Mouse (Mus musculus) midbrain, embryonic 15.5 days (tissue): ENCODE data around the gene Plaur. TPM values are rescaled to one million over a fixed set of nuclear protein-coding genes. Genes with fewer than 3 reads are reported as not detected.

ENCODE experiments used
- ATAC-seq: fragments of 200-750 bp; cut with Nextera tagmentation; replicated peaks from 2 replicates; pipeline ENCODE4 v1.8.0; 2017; ENCODE audit warnings: moderate TSS enrichment
- H3K27ac ChIP-seq: fragments of 300-500 bp; sonication (generic); 2 replicates; pipeline ENCODE4 v1.5.1; 2015; ENCODE audit warnings: mild to moderate bottlenecking, inconsistent platforms
- H3K27me3 ChIP-seq: fragments of 300-500 bp; sonication (generic); replicated peaks from 2 replicates; pipeline ENCODE4 v1.6.1; 2015; ENCODE audit warnings: inconsistent platforms
- H3K36me3 ChIP-seq: fragments of 300-500 bp; sonication (generic); replicated peaks from 2 replicates; pipeline ENCODE4 v1.6.1; 2015; ENCODE audit warnings: inconsistent platforms
- H3K4me1 ChIP-seq: fragments of 300-500 bp; sonication (generic); 2 replicates; pipeline ENCODE4 v1.6.1; 2015; ENCODE audit warnings: inconsistent platforms
- H3K4me2 ChIP-seq: fragments of 300-500 bp; sonication (generic); 2 replicates; pipeline ENCODE4 v1.6.1; 2015; ENCODE audit warnings: inconsistent platforms, mild to moderate bottlenecking, moderate library complexity
- H3K4me3 ChIP-seq: fragments of 300-500 bp; sonication (generic); 2 replicates; pipeline ENCODE4 v1.5.1; 2015; ENCODE audit warnings: mild to moderate bottlenecking, inconsistent platforms
- H3K9ac ChIP-seq: fragments of 300-500 bp; sonication (generic); 2 replicates; pipeline ENCODE4 v1.6.1; 2015; ENCODE audit warnings: mild to moderate bottlenecking, inconsistent platforms
- H3K9me3 ChIP-seq: fragments of 300-500 bp; sonication (generic); 2 replicates; pipeline ENCODE4 v1.6.1; 2016; ENCODE audit warnings: inconsistent platforms
- WGBS: fragments of 180-500 bp; shearing (Covaris S2); methylation state at CpG from one replicate; pipeline ENCODE4 v1.1.7; 2015; ENCODE audit warnings: mixed read lengths; 5-methylcytosine and 5-hydroxymethylcytosine counted together
- polyA plus RNA-seq: library from polyadenylated mRNA; unstranded; fragments of >200 nt; fragmentation: Nextera tagmentation; extraction: Ambion mirVana; gene quantifications from 2 replicates; pipeline ENCODE4 v1.2.1, GENCODE M21; 2015

Gene Plaur
- polyA plus RNA-seq, 1 experiment from 2014 or later: 1.6 TPM

GRCm38 (mm10) chr7:24472442-24472841, 10.2 kb downstream of the Plaur start:
- Histone ChIP-seq H3K4me1 (no peaks in the 10 kb centered on the region), H3K27ac (no peak overlapping the region), H3K27me3 (no peaks in the 10 kb centered on the region), H3K36me3 (no peaks in the 10 kb centered on the region), H3K9me3 (no peaks in the 10 kb centered on the region), H3K4me2 (no peak overlapping the region), H3K9ac (no peak overlapping the region), H3K4me3 (no peak overlapping the region)
- 68% methylated on average over 6 of the region's 6 CpGs for WGBS
- ATAC-seq: peak; percentile 49; the same call in 1 of the 2 replicates

- WGBS: 73% methylated on average over 7 of the region's 7 CpGs
These were observed 10.7 kb downstream of the Plaur start for GRCm38 (mm10) chr7:24472937-24473336.

GRCm38 (mm10) chr7:24473913-24474529, 11.7 kb downstream of the Plaur start:
- 40% methylated on average over 10 of the region's 10 CpGs for WGBS
- no peaks in the 10 kb centered on the region for H3K36me3 ChIP-seq
- 0 out of 2 replicates have a peak, but pooled peaks have one; percentile 22 for ATAC-seq
- H3K9ac ChIP-seq: no peak overlapping the region
- no peak overlapping the region for H3K4me2 ChIP-seq
- H3K27ac ChIP-seq: no peak overlapping the region
- H3K9me3 ChIP-seq: no peaks in the 10 kb centered on the region
- no peak overlapping the region for H3K4me3 ChIP-seq
- no peaks in the 10 kb centered on the region for H3K4me1 ChIP-seq
- no peaks in the 10 kb centered on the region for H3K27me3 ChIP-seq

More at GRCm38 (mm10) chr7:24472937-24473336, 10.7 kb downstream of the Plaur start:
- Histone ChIP-seq H3K4me2 (no peak overlapping the region), H3K4me1 (no peaks in the 10 kb centered on the region), H3K27ac (no peak overlapping the region), H3K27me3 (no peaks in the 10 kb centered on the region), H3K9me3 (no peaks in the 10 kb centered on the region), H3K4me3 (no peak overlapping the region), H3K36me3 (no peaks in the 10 kb centered on the region), H3K9ac (no peak overlapping the region)
- 0 out of 2 replicates have a peak, but pooled peaks have one; percentile 22 for ATAC-seq

DNA sequence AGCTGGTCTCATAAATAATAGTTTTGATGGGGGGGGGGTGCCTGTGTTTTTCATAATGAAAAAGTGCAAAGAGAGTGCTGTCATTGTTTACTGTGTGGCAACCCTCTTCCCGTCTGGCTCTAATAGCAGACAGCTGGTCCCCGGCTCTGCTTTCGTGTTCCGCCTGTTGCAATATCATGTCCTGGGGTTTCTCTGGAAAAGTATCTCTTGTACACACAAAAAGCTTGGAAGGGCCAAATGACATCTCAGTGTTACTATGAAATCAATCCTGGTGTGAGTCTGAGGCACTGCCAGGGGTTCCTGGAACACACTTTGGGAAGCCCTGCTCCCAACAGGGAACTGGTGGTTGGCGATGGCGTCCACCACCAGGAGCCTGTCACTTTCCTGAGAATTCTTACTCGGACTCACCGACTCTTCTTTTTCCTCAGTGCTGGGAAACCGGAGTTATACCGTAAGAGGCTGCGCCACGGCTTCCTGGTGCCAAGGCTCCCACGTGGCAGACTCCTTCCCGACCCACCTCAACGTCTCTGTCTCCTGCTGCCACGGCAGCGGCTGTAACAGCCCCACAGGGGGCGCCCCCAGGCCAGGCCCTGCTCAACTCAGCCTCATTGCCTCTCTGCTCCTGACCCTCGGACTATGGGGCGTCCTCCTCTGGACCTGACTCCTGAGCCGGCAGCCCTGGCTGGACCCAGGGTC, 12.7 kb downstream of the Plaur start:
- Histone ChIP-seq H3K9ac (no peak overlapping the region), H3K9me3 (no peaks in the 10 kb centered on the region), H3K4me2 (no peak overlapping the region)

GRCm38 (mm10) chr7:24476338-24476737, 14.1 kb downstream of the Plaur start:
- Histone ChIP-seq H3K4me3 (no peak overlapping the region), H3K27ac (no peak overlapping the region), H3K4me1 (peaks cover 18% of the 10 kb centered on the region), H3K4me2 (no peak overlapping the region), H3K9me3 (no peaks in the 10 kb centered on the region), H3K9ac (no peak overlapping the region), H3K27me3 (no peaks in the 10 kb centered on the region), H3K36me3 (no peaks in the 10 kb centered on the region)
- 80% methylated on average over 8 of the region's 8 CpGs for WGBS
- ATAC-seq: no peak

More for the DNA sequence above, 12.7 kb downstream of the Plaur start:
- Histone ChIP-seq H3K27me3 (no peaks in the 10 kb centered on the region), H3K4me3 (no peak overlapping the region), H3K4me1 (peaks cover 5% of the 10 kb centered on the region), H3K27ac (no peak overlapping the region), H3K36me3 (no peaks in the 10 kb centered on the region)
- ATAC-seq: no peak
- WGBS: 30% methylated on average over 21 of the region's 21 CpGs

GRCm38 (mm10) chr7:24476856-24477255, 14.6 kb downstream of the Plaur start:
- Histone ChIP-seq H3K9ac (no peak overlapping the region), H3K4me1 (peaks cover 18% of the 10 kb centered on the region), H3K27me3 (no peaks in the 10 kb centered on the region), H3K4me3 (no peak overlapping the region), H3K9me3 (no peaks in the 10 kb centered on the region), H3K36me3 (no peaks in the 10 kb centered on the region), H3K27ac (no peak overlapping the region), H3K4me2 (no peak overlapping the region)
- no peak for ATAC-seq
- WGBS: 87% methylated on average over 7 of the region's 7 CpGs

DNA sequence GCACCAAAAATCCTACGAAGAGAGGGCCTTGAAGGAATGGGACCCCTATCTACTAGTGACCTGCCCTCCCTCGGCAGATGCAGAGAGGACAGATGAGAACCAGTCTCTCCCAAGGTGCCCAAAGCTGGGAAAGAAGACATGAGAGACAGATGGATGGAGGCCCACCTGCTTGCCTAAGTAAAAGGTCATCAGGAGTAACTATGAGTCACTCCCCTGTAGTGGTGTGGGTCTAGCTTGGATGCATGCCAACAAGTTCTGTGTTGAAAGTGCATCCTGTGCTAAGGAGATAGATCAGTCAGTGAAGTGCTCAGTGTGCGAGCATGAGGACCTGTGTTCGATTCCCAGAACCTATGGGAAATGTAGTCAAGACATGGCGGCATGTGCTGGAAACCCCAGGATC, 16.6 kb downstream of the Plaur start:
- Histone ChIP-seq H3K4me2 (no peak overlapping the region), H3K4me1 (peaks cover 31% of the 10 kb centered on the region), H3K27me3 (no peaks in the 10 kb centered on the region), H3K36me3 (no peaks in the 10 kb centered on the region), H3K9me3 (no peaks in the 10 kb centered on the region), H3K9ac (no peak overlapping the region), H3K27ac (no peak overlapping the region), H3K4me3 (no peak overlapping the region)
- no peak for ATAC-seq
- WGBS: 87% methylated on average over 5 of the region's 5 CpGs

DNA sequence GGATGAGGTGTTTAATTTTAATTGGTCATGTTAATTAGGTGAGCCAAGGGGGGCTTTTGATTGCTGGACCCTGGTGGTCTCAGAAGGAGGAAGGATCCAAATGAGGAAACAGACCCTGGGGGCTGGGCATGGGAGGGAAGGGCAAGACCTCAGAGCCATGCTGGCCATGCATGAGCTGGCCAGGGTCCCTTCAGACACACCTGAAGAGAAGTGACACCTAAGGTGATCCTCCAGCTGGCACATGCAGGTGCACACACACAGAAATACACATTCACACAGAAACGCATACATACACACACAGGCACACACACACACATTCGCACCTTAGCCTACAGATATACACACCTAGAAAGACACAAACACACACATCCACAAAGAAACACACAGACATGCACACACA, 17.4 kb downstream of the Plaur start:
- H3K9me3 ChIP-seq: no peaks in the 10 kb centered on the region
- peaks cover 39% of the 10 kb centered on the region for H3K4me1 ChIP-seq
- WGBS: 94% methylated on average over 2 of the region's 2 CpGs
- ATAC-seq: no peak
- H3K4me2 ChIP-seq: peak overlapping the region; percentile 72; the same call in 1 of the 2 replicates
- no peaks in the 10 kb centered on the region for H3K27me3 ChIP-seq
- no peak overlapping the region for H3K4me3 ChIP-seq
- H3K36me3 ChIP-seq: no peaks in the 10 kb centered on the region
- no peak overlapping the region for H3K9ac ChIP-seq
- H3K27ac ChIP-seq: no peak overlapping the region

DNA sequence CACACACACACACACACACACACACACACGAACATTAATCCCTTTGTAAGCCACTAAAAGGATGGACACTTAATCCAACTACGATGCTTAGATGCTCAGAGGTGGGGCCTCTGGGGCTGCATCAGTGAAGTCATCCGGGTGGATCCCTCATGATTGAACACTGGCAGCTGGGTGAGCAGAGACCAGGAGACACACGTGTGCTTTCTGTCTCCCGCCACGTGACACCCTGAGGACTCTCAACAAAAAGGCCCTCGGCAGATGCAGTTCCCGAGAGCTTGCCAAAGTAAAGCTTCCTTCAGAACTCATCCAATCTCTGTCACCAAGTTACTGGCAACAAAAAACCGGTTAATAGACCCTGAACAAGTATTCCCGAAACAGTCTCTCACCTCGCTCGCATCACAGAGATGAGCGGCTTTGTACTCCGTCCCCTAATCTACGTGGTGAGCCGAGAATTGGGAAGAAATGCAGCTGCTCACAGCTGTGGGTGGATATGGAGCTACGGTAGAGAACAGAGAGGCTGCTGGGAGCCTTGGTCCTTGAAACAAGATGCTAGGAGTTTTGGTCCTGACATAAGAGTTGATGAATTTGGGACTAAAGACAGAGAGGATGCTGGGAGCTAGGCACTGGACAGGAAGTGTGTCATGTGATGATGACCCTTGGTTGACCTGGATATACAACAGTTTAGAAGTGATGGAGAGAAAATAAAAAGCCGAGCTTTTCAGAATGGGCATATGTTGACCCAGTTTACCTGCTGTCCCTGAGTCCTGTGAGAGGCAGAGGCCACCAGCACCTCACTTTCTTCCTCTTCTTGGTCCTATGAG, 18.0 kb downstream of the Plaur start:
- H3K27me3 ChIP-seq: no peaks in the 10 kb centered on the region
- H3K36me3 ChIP-seq: no peaks in the 10 kb centered on the region
- WGBS: 46% methylated on average over 18 of the region's 18 CpGs
- no peaks in the 10 kb centered on the region for H3K9me3 ChIP-seq
- peak overlapping the region; percentile 72 for H3K4me2 ChIP-seq
- ATAC-seq: no peak
- peak overlapping the region; percentile 89; the same call in 1 of the 2 replicates for H3K9ac ChIP-seq
- H3K4me1 ChIP-seq: peaks cover 45% of the 10 kb centered on the region
- no peak overlapping the region for H3K27ac ChIP-seq
- H3K4me3 ChIP-seq: peak overlapping the region; percentile 78

DNA sequence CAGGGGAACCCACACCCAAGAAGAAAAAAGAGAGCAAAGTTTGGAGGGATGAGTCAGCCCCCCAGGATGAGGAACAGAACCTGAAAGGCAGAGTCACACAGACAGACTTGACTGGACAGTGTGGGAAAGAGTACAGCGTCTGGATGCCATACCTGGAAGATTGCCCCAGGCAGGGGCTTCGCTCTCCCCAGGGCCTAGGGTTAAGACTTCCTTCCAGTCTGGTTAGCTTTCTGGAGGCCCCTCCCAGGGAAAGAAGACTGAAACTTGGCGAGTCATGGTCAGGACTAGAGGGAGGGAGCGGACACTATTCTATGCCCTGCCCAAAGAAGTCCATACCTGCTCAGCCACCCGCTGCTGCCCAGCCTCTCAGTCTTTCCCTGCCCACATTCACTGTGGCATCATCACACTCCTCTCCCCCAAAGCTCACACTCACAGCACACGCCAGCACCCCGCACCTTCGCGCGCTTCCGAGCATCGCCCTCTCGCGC, 18.7 kb downstream of the Plaur start:
- Histone ChIP-seq H3K36me3 (no peaks in the 10 kb centered on the region), H3K4me3 (peak overlapping the region; percentile 78), H3K4me1 (peaks cover 52% of the 10 kb centered on the region), H3K27me3 (no peaks in the 10 kb centered on the region), H3K4me2 (peak overlapping the region; percentile 72), H3K27ac (peak overlapping the region; percentile 86), H3K9me3 (no peaks in the 10 kb centered on the region), H3K9ac (peak overlapping the region; percentile 89)
- ATAC-seq: peak; percentile 64
- 10% methylated on average over 14 of the region's 14 CpGs for WGBS

GRCm38 (mm10) chr7:24481474-24482207, 19.4 kb downstream of the Plaur start, which contains the start of gene Cadm4:
Gene Cadm4 (plus strand): TSS chr7:24482023.
- Histone ChIP-seq H3K27me3 (no peaks in the 10 kb centered on the region), H3K9ac (peak within 1 kb of the TSS; percentile 89), H3K9me3 (no peaks in the 10 kb centered on the region), H3K4me2 (peak within 1 kb of the TSS; percentile 72), H3K27ac (peak within 1 kb of the TSS; percentile 86), H3K4me1 (peaks cover 58% of the 10 kb centered on the region), H3K36me3 (no peaks in the 10 kb centered on the region), H3K4me3 (peak within 1 kb of the TSS; percentile 78)
- WGBS: under 1% methylated on average over 59 of the region's 83 CpGs
- ATAC-seq: peak; percentile 87
